Mouse (Mus musculus) ES-E14 (cell line): ENCODE results near the gene Zfp273. TPM values are rescaled to one million over a fixed set of nuclear protein-coding genes. Genes with fewer than 3 reads are reported as not detected.
"Not testable (repeated sequence)": the region's sequence is repeated elsewhere in the genome, so short reads cannot be mapped to it uniquely, and the experiment has no call there.

Source experiments
- DNase-seq: peaks from one replicate; pipeline ENCODE4 v3.0.0-alpha.2; 2013; ENCODE audit warnings: low read depth, low spot score
- H3K27ac ChIP-seq: 2 replicates; pipeline ENCODE4 v1.5.1; 2012; ENCODE audit warnings: low read depth, mild to moderate bottlenecking, low read length, moderate library complexity, mixed read lengths; ENCODE audit not compliant: poor library complexity, insufficient read depth, severe bottlenecking
- H3K36me3 ChIP-seq: 2 replicates; pipeline ENCODE4 v1.6.1; 2012; ENCODE audit warnings: mild to moderate bottlenecking, low read length, moderate library complexity, mixed read lengths; ENCODE audit not compliant: control insufficient read depth, poor library complexity, insufficient read depth, severe bottlenecking
- H3K4me1 ChIP-seq, 2 experiments: fragments of 150-350 bp in 1 of 2; sonication (generic) in 1 of 2; 2 replicates each; pipeline ENCODE4 v1.6.1; 2012; ENCODE audit warnings: low read length in 2 of 2, mild to moderate bottlenecking in 1 of 2, mixed read lengths in 1 of 2; ENCODE audit not compliant: control insufficient read depth in 2 of 2, insufficient read depth in 2 of 2, poor library complexity in 1 of 2
- H3K4me3 ChIP-seq, 2 experiments: fragments of 150-350 bp in 1 of 2; sonication (generic) in 1 of 2; 2 replicates each; pipeline ENCODE4 v1.5.1; 2012; ENCODE audit warnings: low read length in 2 of 2, low read depth in 1 of 2, mild to moderate bottlenecking in 1 of 2, mixed read lengths in 1 of 2; ENCODE audit not compliant: insufficient read depth in 1 of 2, poor library complexity in 1 of 2, severe bottlenecking in 1 of 2
- H3K9ac ChIP-seq: 2 replicates; pipeline ENCODE4 v1.6.1; 2012; ENCODE audit warnings: low read depth, mild to moderate bottlenecking, low read length, mixed read lengths; ENCODE audit not compliant: poor library complexity, insufficient read depth, severe bottlenecking
- H3K9me3 ChIP-seq: fragments of 150-350 bp; sonication (generic); 2 replicates; pipeline ENCODE4 v1.6.1; 2012; ENCODE audit warnings: low read depth, mild to moderate bottlenecking, low read length; ENCODE audit not compliant: control insufficient read depth, insufficient read depth
- CHD2 ChIP-seq: IDR thresholded peaks from 2 replicates; pipeline ENCODE4 v1.6.1; 2014; ENCODE audit warnings: mild to moderate bottlenecking, low read depth, low read length, inconsistent platforms
- HCFC1 ChIP-seq: IDR thresholded peaks from 2 replicates; pipeline ENCODE4 v1.6.1; 2012; ENCODE audit warnings: low read length, inconsistent platforms, borderline replicate concordance; ENCODE audit not compliant: insufficient read depth
- MAFK ChIP-seq: IDR thresholded peaks from 2 replicates; pipeline ENCODE4 v1.6.1; 2014; ENCODE audit warnings: mild to moderate bottlenecking, low read depth, low read length, inconsistent platforms; ENCODE audit not compliant: insufficient read depth
- ZC3H11A ChIP-seq: IDR thresholded peaks from 2 replicates; pipeline ENCODE4 v1.6.1; 2012; ENCODE audit warnings: low read depth, mild to moderate bottlenecking, inconsistent platforms, low read length, borderline replicate concordance
- ZNF384 ChIP-seq: IDR thresholded peaks from 2 replicates; pipeline ENCODE4 v1.6.1; 2012; ENCODE audit warnings: low read depth, low read length, inconsistent platforms
- in situ Hi-C, 2 experiments: fragments of 600-800 bp; cut with MboI; formaldehyde crosslinking; loops; one replicate each; pipeline ENCODE4 v1.15.1; 2025; ENCODE audit warnings: low sequenced_read_pairs in 2 of 2, inconsistent platforms in 1 of 2; ENCODE audit not compliant: unreplicated experiment in 2 of 2
- total RNA-seq: library from RNA; depleted of rRNA; stranded (reverse); fragments of 300-350 nt; gene quantifications from 2 replicates; pipeline ENCODE4 v1.2.3, GENCODE M21; 2012

Gene Zfp273
- total RNA-seq, 1 experiment, result 3.2 TPM

DNA sequence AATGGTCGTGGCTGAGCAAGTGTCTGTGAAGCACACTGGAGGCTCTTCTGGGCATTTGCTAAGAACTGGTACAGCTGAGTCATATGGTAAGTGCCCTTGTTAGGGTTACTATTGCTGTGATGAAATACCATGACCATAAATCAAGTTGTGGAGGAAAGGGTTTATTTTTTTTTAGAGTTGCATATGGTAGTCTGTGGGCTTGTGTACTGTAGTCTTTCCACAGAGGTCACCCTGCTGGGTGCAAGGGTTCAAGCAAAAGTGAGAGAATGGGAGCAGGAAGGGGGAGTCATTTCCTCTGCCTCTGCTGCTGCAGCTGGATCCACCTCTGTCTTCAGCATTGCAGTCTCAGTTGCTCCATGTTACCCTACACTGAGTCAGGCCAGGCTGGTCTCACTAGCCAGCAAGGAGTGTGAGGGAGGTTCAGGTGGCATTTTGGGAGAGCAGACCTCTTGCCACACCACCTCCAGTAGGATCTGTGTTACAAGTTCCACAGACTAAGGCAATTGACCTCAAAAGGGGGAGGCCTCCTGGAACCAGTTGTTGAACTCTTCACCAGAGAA, 1.8 kb upstream of the Zfp273 start:
- TF ChIP-seq CHD2 (no peak), HCFC1 (no peak), ZC3H11A (no peak), ZNF384 (no peak)
- in situ Hi-C loops, result no loop called here
- no peak for DNase-seq
- no peak overlapping the region for H3K4me3 ChIP-seq
- no peaks in the 10 kb centered on the region for H3K9me3 ChIP-seq
- H3K27ac ChIP-seq, result no peak overlapping the region
- peaks cover 0 to 4% of the 10 kb centered on the region in 2 experiments; a peak in 1 of 4 replicates for H3K4me1 ChIP-seq
- no peaks in the 10 kb centered on the region for H3K36me3 ChIP-seq
- no peak overlapping the region for H3K9ac ChIP-seq

DNA sequence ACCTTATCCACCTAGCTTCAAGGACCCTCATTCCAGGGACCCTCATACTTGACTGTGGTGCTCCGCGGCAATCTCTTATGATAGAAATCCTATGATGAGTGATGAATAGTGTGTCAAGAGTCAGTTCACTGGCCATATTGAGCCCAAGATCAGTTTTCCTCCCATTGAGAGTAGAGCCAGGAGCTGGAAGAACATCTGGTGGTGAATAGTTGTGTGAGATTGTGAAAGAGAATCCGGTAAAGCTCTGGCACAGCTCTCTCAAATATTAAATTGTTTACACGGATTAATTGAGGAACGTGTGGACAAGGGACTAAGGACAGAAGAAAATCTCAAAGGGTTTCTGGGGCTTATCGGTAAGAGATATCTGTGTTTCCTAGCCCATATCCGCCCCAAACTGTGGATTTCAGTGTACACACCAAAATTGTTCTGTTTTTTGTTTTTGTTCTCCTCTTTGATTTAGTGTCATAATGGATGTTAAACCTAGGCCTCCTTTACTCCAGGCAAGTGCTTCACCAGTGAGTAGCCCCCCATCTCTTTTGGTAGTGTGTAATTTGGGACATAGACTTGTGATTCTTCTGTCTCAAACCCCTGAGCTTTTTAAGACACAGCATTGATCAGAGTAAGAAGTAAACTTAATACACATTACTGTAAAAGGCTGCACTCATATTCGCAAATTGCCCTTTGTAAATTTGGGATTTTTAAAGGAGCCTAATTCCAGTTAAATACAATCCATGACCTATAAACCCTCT, 405 bp upstream of the Zfp273 start:
- H3K9ac ChIP-seq, result no peak overlapping the region

DNA sequence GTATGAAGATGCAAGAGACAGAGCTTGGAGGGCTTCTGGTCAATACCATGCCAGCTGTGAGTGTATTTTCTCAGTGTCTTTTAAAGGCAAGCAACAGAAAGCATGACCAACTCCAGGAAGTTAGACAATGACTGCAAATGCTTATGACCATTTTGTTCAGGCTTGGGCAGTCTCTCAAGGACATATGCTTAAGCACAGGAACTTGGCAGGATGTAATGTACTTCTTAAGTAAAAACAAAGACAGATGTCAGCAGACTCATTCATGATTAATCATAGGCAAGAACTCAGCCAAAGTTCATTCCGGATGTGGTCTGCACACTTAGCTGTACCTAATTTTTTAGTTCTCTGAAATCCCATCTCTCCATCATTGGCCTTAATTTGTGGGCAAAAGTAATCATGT, 5.1 kb downstream of the Zfp273 start:
- H3K36me3 ChIP-seq, result no peaks in the 10 kb centered on the region
- H3K9me3 ChIP-seq, result no peaks in the 10 kb centered on the region

More for the DNA sequence above, 405 bp upstream of the Zfp273 start:
- Histone ChIP-seq H3K4me3 (peak overlapping the region; percentile 74 to 87), H3K36me3 (no peaks in the 10 kb centered on the region), H3K4me1 (peaks cover 0 to 4% of the 10 kb centered on the region in 2 experiments; a peak in 1 of 4 replicates), H3K9me3 (no peaks in the 10 kb centered on the region), H3K27ac (peak overlapping the region; percentile 71; the same call in 1 of the 2 replicates)
- in situ Hi-C loops, result no loop called here
- no peak for DNase-seq
- TF ChIP-seq ZC3H11A (no peak), CHD2 (no peak), MAFK (no peak), HCFC1 (no peak), ZNF384 (no peak)

DNA sequence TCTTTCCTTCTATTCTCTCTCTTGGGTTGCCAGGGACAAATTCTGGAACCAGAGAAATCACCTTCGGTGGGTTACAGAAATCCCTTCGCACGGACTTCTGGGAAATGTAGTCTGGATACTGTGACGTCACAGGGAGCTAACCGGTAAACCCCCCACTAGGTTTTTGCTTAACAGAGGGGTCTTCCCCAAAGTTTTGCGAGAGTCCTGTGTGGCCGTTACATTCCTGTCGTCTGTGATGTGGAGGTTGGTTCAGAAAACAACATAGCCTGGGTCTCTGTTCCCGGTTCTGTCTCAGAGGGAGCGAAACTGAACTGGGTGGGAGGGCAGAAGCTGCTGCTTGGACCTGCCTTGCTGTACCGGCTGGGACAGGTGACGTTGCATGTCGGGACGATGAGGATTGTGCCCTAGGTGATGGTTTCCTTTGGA, 17.4 kb downstream of the Zfp273 start, which contains the start of gene Gm10037:
TSS of gene Gm10037 (plus strand) at position 196 of the 426 bp plus-strand sequence.
- H3K36me3 ChIP-seq, result no peaks in the 10 kb centered on the region
- peak; percentile 31 for DNase-seq
- H3K4me1 ChIP-seq, result no peaks in the 10 kb centered on the region; a peak in 1 of 4 replicates
- in situ Hi-C loops, result no loop called here
- peak within 1 kb of the TSS; percentile 64 to 86 for H3K4me3 ChIP-seq
- no peaks in the 10 kb centered on the region; the same call in 1 of the 2 replicates for H3K9me3 ChIP-seq
- H3K9ac ChIP-seq, result peak within 1 kb of the TSS; percentile 53; the same call in 1 of the 2 replicates
- peak within 1 kb of the TSS; percentile 64 for H3K27ac ChIP-seq
- TF ChIP-seq MAFK (no peak), CHD2 (no peak), HCFC1 (peak; percentile 83)

More for the DNA sequence above, 5.1 kb downstream of the Zfp273 start:
- Histone ChIP-seq H3K27ac (no peak overlapping the region), H3K4me1 (no peaks in the 10 kb centered on the region), H3K9ac (no peak overlapping the region), H3K4me3 (no peak overlapping the region)
- TF ChIP-seq MAFK (no peak), ZNF384 (no peak), CHD2 (no peak), ZC3H11A (no peak), HCFC1 (no peak)
- in situ Hi-C loops, result no loop called here
- DNase-seq, result no peak

DNA sequence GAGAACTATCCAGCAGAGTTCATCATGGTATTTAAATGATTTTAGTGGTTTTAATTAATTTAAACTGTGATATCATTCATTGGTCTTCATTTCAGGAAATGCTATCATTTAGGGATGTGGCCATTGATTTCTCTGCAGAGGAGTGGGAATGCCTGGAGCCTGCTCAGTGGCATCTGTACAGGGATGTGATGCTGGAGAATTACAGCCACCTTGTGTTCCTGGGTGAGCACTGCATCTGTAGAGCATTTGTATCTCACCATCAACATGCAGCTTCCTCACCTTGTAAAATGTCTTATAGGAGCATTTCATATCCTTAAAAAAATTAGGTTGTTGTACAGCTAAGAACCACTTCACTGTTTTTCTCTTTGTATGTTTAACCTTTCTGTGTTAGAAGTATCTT, 19.6 kb downstream of the Zfp273 start:
- DNase-seq, H3K9ac ChIP-seq, H3K9me3 ChIP-seq, H3K4me1 ChIP-seq, in situ Hi-C loops, H3K27ac ChIP-seq, H3K36me3 ChIP-seq, H3K4me3 ChIP-seq: not testable (repeated sequence)
